Mouse (Mus musculus): ENCODE measurements around the gene Lefty2. TPM values are rescaled to one million over a fixed set of nuclear protein-coding genes. Genes with fewer than 3 reads are reported as not detected.

Lefty2 gene
- polyA plus RNA-seq, 1 experiment from 2014 or later = not detected

GRCm38 (mm10) chr1:180874615-180875014 lies 18.3 kb upstream of the Lefty2 start:
- Histone ChIP-seq H3K9me3 (ENCODE audit: low read length) (no peaks in the 10 kb centered on the region), H3K36me3 (replicated peaks; ENCODE audit: insufficient read depth, low read length) (no peaks in the 10 kb centered on the region), H3K4me1 (ENCODE audit: insufficient read depth) (no peaks in the 10 kb centered on the region), H3K27ac (ENCODE audit: low read depth) (no peak overlapping the region), H3K4me2 (ENCODE audit: low read depth, low read length) (no peak overlapping the region), H3K27me3 (ENCODE audit: insufficient read depth, low read length) (no peaks in the 10 kb centered on the region), H3K4me3 (ENCODE audit: low read depth, low read length) (no peak overlapping the region), H3K9ac (replicated peaks) (no peak overlapping the region)
- ATAC-seq (no peak), DNase-seq (no peak)
- TF ChIP-seq EP300 (IDR thresholded peaks at IDR 0.05; ENCODE audit: low read depth) = no peak
- TF ChIP-seq CTCF (IDR thresholded peaks at IDR 0.05; ENCODE audit: low read depth) = no peak
- WGBS (ENCODE audit: insufficient replicate concordance) = 82% methylated on average over 2 of the region's 2 CpGs

DNA sequence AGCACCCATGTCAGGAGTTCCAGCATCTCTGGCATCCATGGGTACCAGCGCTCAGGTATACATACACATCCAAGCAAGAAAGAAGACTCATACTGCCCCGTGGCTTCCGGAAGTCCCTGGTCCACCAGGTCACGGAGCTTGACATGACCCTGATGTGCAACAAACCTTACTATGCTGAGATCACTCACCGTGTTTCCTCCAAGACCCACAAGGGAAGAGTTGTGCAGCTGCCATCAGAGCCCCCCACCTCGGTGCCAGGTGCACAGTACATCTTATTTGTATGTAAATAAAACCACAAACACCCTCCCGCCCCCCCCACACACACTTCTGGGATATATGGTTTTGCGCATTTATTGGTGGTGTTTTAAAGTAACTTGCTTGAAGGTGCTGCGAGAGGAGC lies 17.8 kb upstream of the Lefty2 start:
- Histone ChIP-seq H3K27ac (ENCODE audit: low read depth) (no peak overlapping the region), H3K4me3 (ENCODE audit: low read depth, low read length) (no peak overlapping the region), H3K9me3 (ENCODE audit: low read length) (no peaks in the 10 kb centered on the region), H3K36me3 (replicated peaks; ENCODE audit: insufficient read depth, low read length) (no peaks in the 10 kb centered on the region), H3K9ac (replicated peaks) (no peak overlapping the region), H3K4me1 (ENCODE audit: insufficient read depth) (no peaks in the 10 kb centered on the region), H3K27me3 (ENCODE audit: insufficient read depth, low read length) (no peaks in the 10 kb centered on the region), H3K4me2 (ENCODE audit: low read depth, low read length) (no peak overlapping the region)
- ATAC-seq = peak; percentile 33; the same call in 1 of the 2 replicates
- TF ChIP-seq CTCF (IDR thresholded peaks at IDR 0.05; ENCODE audit: low read depth) = no peak
- DNase-seq = peak; percentile 35
- WGBS (ENCODE audit: insufficient replicate concordance) = 73% methylated on average over 9 of the region's 9 CpGs

- no peaks in the 10 kb centered on the region for H3K27me3 ChIP-seq (ENCODE audit: insufficient read depth, low read length)
- WGBS (ENCODE audit: insufficient replicate concordance) = 78% methylated on average over 4 of the region's 4 CpGs
Observed at GRCm38 (mm10) chr1:180877466-180877865, 15.4 kb upstream of the Lefty2 start.

GRCm38 (mm10) chr1:180881768-180882167 lies 11.1 kb upstream of the Lefty2 start:
- no peak for DNase-seq
- Histone ChIP-seq H3K4me2 (ENCODE audit: low read depth, low read length) (no peak overlapping the region), H3K4me3 (ENCODE audit: low read depth, low read length) (no peak overlapping the region), H3K9ac (replicated peaks) (no peak overlapping the region), H3K9me3 (ENCODE audit: low read length) (no peaks in the 10 kb centered on the region), H3K27me3 (ENCODE audit: insufficient read depth, low read length) (no peaks in the 10 kb centered on the region), H3K4me1 (ENCODE audit: insufficient read depth) (peaks cover 16% of the 10 kb centered on the region), H3K27ac (ENCODE audit: low read depth) (no peak overlapping the region), H3K36me3 (replicated peaks; ENCODE audit: insufficient read depth, low read length) (no peaks in the 10 kb centered on the region)
- 30% methylated on average over 3 of the region's 3 CpGs for WGBS (ENCODE audit: insufficient replicate concordance)
- ATAC-seq = no peak
- TF ChIP-seq CTCF (IDR thresholded peaks at IDR 0.05; ENCODE audit: low read depth) (no peak), EP300 (IDR thresholded peaks at IDR 0.05; ENCODE audit: low read depth) (no peak)

More at GRCm38 (mm10) chr1:180877466-180877865, 15.4 kb upstream of the Lefty2 start:
- no peak for ATAC-seq
- no peak overlapping the region for H3K27ac ChIP-seq (ENCODE audit: low read depth)
- DNase-seq = no peak
- no peak overlapping the region for H3K4me2 ChIP-seq (ENCODE audit: low read depth, low read length)
- no peak overlapping the region for H3K4me3 ChIP-seq (ENCODE audit: low read depth, low read length)
- no peak overlapping the region for H3K9ac ChIP-seq (replicated peaks)
- no peaks in the 10 kb centered on the region for H3K9me3 ChIP-seq (ENCODE audit: low read length)
- no peaks in the 10 kb centered on the region for H3K36me3 ChIP-seq (replicated peaks; ENCODE audit: insufficient read depth, low read length)
- no peaks in the 10 kb centered on the region for H3K4me1 ChIP-seq (ENCODE audit: insufficient read depth)
- TF ChIP-seq CTCF (IDR thresholded peaks at IDR 0.05; ENCODE audit: low read depth) = peak; percentile 35; the same call in 1 of the 2 replicates
- TF ChIP-seq EP300 (IDR thresholded peaks at IDR 0.05; ENCODE audit: low read depth) = no peak

DNA sequence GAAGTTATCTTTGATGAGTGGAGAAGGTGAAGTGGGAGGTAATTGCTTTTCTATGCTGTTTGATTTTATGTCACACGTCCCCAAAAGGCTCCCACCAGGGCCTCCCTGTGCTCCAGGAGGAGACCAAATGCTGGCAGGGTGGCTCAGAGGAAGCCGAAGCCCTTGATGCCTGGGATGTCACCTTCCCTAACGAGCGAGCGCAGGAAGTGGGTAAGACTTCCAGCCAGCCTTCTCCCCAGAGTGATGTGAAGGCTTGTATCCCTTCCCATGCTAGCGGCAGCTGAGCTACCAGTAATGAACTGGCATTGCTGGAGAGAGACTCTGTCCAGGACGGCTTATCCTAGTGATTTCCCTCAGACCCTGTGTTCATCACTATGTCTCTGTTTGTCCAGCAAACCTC lies 9.2 kb upstream of the Lefty2 start:
- 34% methylated on average over 7 of the region's 7 CpGs for WGBS (ENCODE audit: insufficient replicate concordance)
- Histone ChIP-seq H3K9me3 (ENCODE audit: low read length) (no peaks in the 10 kb centered on the region), H3K36me3 (replicated peaks; ENCODE audit: insufficient read depth, low read length) (no peaks in the 10 kb centered on the region), H3K9ac (replicated peaks) (peak overlapping the region; percentile 26; the same call in 1 of the 2 replicates), H3K4me3 (ENCODE audit: low read depth, low read length) (0 out of 2 replicates have a peak overlapping the region, but pooled peaks have one; percentile 10), H3K4me2 (ENCODE audit: low read depth, low read length) (peak overlapping the region; percentile 50), H3K4me1 (ENCODE audit: insufficient read depth) (peaks cover 21% of the 10 kb centered on the region), H3K27me3 (ENCODE audit: insufficient read depth, low read length) (no peaks in the 10 kb centered on the region), H3K27ac (ENCODE audit: low read depth) (peak overlapping the region; percentile 71)
- TF ChIP-seq EP300 (IDR thresholded peaks at IDR 0.05; ENCODE audit: low read depth) (no peak), CTCF (IDR thresholded peaks at IDR 0.05; ENCODE audit: low read depth) (no peak)
- ATAC-seq (no peak), DNase-seq (no peak)

- DNase-seq (no peak), ATAC-seq (peak; percentile 46)
- peak overlapping the region; percentile 71 for H3K27ac ChIP-seq (ENCODE audit: low read depth)
- H3K36me3 ChIP-seq (replicated peaks; ENCODE audit: insufficient read depth, low read length) = no peaks in the 10 kb centered on the region
- no peak overlapping the region for H3K9ac ChIP-seq (replicated peaks)
- peak overlapping the region; percentile 50 for H3K4me2 ChIP-seq (ENCODE audit: low read depth, low read length)
- H3K9me3 ChIP-seq (ENCODE audit: low read length) = no peaks in the 10 kb centered on the region
- TF ChIP-seq CTCF (IDR thresholded peaks at IDR 0.05; ENCODE audit: low read depth) (no peak), EP300 (IDR thresholded peaks at IDR 0.05; ENCODE audit: low read depth) (0 out of 2 replicates have a peak, but pooled peaks have one; percentile 25)
- no peaks in the 10 kb centered on the region for H3K27me3 ChIP-seq (ENCODE audit: insufficient read depth, low read length)
- H3K4me3 ChIP-seq (ENCODE audit: low read depth, low read length) = 0 out of 2 replicates have a peak overlapping the region, but pooled peaks have one; percentile 10
- WGBS (ENCODE audit: insufficient replicate concordance) = 32% methylated on average over 9 of the region's 9 CpGs
- H3K4me1 ChIP-seq (ENCODE audit: insufficient read depth) = peaks cover 27% of the 10 kb centered on the region
Observed at GRCm38 (mm10) chr1:180884484-180884883, 8.4 kb upstream of the Lefty2 start.
